Mouse (Mus musculus): ENCODE measurements around the gene Lamb2. TPM values are rescaled to one million over a fixed set of nuclear protein-coding genes. Genes with fewer than 3 reads are reported as not detected.
A peak's percentile ranks its signal among the peaks of the same experiment; 100 is the strongest.

Lamb2 gene
- polyA plus RNA-seq, 1 experiment from 2014 or later, result 37.9 TPM

DNA sequence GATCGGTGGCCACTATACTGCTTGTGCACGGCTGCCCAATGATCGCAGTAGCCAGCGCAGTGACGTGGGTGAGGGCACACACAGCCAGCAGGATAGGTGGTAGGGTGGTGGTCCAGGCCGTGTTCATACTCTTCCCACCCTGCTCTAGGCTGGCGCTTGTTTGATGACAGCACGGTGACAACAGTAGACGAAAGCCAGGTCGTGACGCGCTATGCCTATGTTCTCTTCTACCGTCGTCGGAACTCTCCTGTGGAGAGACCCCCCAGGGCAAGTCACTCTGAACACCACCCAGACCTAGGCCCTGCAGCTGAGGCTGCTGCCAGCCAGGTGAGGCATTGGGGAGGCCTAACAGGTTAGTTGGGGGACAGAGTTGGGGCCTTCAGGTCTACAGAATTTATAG is 20.4 kb downstream of the Lamb2 start:
- Histone ChIP-seq H3K4me3 (replicated peaks) (no peak overlapping the region), H3K27ac (no peak overlapping the region), H3K27me3 (no peaks in the 10 kb centered on the region), H3K36me3 (replicated peaks) (peaks cover 86% of the 10 kb centered on the region), H3K9me3 (no peaks in the 10 kb centered on the region), H3K4me2 (no peak overlapping the region), H3K4me1 (no peaks in the 10 kb centered on the region), H3K9ac (no peak overlapping the region)
- no peak for ATAC-seq (ENCODE audit: low FRiP score)
- 95% methylated on average over 15 of the region's 15 CpGs for WGBS

DNA sequence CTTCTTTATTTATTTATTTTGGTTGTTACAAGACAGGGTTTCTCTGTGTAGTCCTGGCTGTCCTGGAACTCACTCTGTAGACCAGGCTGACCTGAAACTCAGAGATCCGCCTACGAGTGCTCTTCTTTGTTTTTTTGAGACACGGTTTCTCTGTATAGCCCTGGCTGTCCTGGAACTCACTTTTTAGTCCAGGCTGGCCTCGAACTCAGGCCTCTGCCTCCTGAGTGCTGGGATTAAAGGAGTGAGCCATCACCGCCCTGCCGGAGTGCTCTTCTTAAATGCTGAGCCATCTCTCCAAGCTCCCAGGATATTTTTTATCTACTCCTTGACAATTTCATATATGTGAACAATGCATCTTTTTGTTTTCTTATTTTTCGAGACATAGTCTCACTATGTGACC is 27.4 kb downstream of the Lamb2 start:
- Histone ChIP-seq H3K4me3 (replicated peaks) (0 out of 2 replicates have a peak overlapping the region, but pooled peaks have one; percentile 71), H3K27ac (0 out of 2 replicates have a peak overlapping the region, but pooled peaks have one; percentile 71), H3K4me1 (peaks cover 17% of the 10 kb centered on the region), H3K4me2 (peak overlapping the region; percentile 87), H3K9me3 (no peaks in the 10 kb centered on the region), H3K9ac (no peak overlapping the region), H3K27me3 (no peaks in the 10 kb centered on the region), H3K36me3 (replicated peaks) (peaks cover 41% of the 10 kb centered on the region)
- WGBS, result 89% methylated on average over 7 of the region's 7 CpGs
- no peak for ATAC-seq (ENCODE audit: low FRiP score)

DNA sequence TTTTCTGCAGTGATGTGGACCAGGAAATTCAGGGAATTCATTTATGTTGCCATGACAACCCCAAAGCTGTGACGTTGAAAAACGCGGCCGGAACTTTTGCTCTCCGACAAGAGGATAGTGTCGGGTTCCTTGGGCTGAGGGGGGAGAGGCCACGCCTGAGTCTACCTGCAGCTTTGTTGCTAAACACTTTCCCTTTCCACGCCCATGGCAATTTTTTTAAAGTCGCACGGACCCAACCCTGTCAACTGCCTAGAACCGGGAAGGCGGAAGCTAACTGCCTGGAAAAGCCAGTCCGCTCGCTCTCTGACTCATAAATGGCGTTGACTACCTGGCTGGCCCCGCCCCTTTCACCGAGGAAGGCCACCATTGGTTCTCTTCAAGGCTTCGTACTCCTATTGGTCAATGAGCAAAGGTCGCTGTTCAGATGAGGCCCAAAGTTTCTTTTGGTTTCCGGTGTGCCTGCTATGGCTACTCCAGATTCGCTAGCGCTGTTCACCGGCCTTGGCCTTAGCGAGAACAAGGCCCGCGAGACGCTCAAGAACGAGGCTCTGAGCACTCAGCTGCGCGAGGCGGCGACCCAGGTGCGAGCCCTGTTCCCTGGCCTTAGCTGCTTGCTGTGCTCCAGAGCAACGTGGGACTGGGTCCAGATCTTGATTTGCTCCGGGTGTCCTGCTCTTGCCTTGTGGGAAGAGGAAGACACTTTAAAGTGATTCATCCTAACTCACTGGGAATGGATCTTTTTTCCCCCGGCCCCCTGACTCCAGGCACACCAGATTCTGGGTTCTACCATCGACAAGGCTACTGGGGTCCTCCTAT is 28.3 kb downstream of the Lamb2 start, which contains the start of gene Qars:
TSS of gene Qars (plus strand) at position 88 of the 816 bp plus-strand sequence.
- WGBS, result under 1% methylated on average over 37 of the region's 37 CpGs
- H3K4me3 ChIP-seq (replicated peaks), result peak within 1 kb of the TSS; percentile 71
- no peaks in the 10 kb centered on the region for H3K9me3 ChIP-seq
- peak within 1 kb of the TSS; percentile 72 for H3K9ac ChIP-seq
- peak; percentile 97 for ATAC-seq (ENCODE audit: low FRiP score)
- peak within 1 kb of the TSS; percentile 75 for H3K27ac ChIP-seq
- peaks cover 17% of the 10 kb centered on the region for H3K4me1 ChIP-seq
- H3K4me2 ChIP-seq, result peak within 1 kb of the TSS; percentile 87
- H3K27me3 ChIP-seq, result no peaks in the 10 kb centered on the region
- H3K36me3 ChIP-seq (replicated peaks), result peaks cover 43% of the 10 kb centered on the region

DNA sequence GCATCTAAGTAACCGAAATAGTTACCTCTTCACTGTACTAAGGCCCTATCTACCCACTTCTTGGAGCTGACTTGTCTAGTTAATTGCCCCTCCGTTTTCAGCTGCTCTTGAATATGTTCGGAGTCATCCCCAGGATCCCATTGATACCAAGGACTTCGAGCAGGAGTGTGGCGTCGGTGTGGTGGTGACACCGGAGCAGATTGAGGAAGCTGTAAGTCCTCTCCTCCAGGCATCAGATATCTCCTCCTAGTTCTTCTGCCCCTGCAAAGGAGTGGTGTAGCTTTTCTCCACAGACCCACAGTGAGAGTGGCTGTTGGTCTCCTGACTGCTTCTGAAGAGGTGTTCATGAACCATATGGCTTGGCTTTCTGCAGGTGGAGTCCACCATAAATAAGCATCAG is 29.2 kb downstream of the Lamb2 start:
- Histone ChIP-seq H3K9ac (no peak overlapping the region), H3K4me3 (replicated peaks) (peak overlapping the region; percentile 71), H3K27me3 (no peaks in the 10 kb centered on the region), H3K4me1 (peaks cover 17% of the 10 kb centered on the region), H3K36me3 (replicated peaks) (peaks cover 43% of the 10 kb centered on the region), H3K9me3 (no peaks in the 10 kb centered on the region), H3K4me2 (peak overlapping the region; percentile 87), H3K27ac (no peak overlapping the region)
- 91% methylated on average over 7 of the region's 7 CpGs for WGBS
- ATAC-seq (ENCODE audit: low FRiP score), result no peak

DNA sequence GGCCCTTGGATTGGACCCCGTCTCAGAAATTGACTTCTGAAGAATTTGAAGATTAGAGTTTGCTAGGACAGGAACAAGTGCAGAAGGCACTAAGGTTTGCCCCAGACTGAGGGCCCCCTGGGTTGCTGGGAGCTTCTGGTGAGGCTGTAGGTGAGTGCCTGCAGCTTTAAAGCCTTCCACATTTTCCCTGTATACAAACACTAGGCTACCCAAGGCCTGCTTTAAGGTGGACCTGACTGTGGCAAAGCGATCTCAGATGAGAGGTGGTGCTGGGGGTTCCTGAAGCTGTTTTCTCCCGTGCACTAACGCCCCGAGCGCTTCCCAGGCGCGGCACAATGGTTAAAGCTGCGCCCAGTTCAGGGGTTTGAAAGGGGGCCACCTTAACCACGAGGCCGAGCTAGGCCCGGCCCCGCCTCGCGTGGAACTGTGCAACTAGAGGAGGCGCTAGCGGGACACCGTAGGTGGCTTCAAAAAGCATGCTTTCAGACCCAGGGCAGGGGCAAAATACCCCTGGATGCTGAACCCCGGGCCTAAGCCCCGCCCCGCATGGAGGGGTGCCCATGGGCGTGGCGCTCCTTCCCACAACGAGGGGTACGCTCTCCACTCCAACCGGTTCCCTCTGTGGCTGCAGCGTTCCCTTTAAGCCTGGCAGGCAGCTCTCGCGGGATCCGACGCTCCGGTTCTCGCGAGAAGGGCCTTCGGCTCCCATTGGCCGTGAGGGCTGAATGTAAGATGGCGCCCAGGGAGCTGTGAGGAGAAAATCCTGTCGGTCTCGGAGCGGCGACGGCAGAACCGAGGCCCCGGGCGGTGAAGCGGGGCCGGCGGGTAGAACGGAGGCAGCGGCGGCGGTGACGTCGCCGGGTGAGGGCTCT is 37.1 kb downstream of the Lamb2 start, which contains the start of gene Qrich1:
TSS of gene Qrich1 (plus strand) at position 427 of the 872 bp plus-strand sequence.
- H3K36me3 ChIP-seq (replicated peaks), result peaks cover 47% of the 10 kb centered on the region
- no peaks in the 10 kb centered on the region for H3K9me3 ChIP-seq
- peaks cover 29% of the 10 kb centered on the region for H3K4me1 ChIP-seq
- peak within 1 kb of the TSS; percentile 76 for H3K4me2 ChIP-seq
- H3K27me3 ChIP-seq, result no peaks in the 10 kb centered on the region
- peak; percentile 96 for ATAC-seq (ENCODE audit: low FRiP score)
- under 1% methylated on average over 55 of the region's 55 CpGs for WGBS
- peak within 1 kb of the TSS; percentile 96 for H3K9ac ChIP-seq
- peak within 1 kb of the TSS; percentile 100 for H3K27ac ChIP-seq
- peak within 1 kb of the TSS; percentile 81 for H3K4me3 ChIP-seq (replicated peaks)

DNA sequence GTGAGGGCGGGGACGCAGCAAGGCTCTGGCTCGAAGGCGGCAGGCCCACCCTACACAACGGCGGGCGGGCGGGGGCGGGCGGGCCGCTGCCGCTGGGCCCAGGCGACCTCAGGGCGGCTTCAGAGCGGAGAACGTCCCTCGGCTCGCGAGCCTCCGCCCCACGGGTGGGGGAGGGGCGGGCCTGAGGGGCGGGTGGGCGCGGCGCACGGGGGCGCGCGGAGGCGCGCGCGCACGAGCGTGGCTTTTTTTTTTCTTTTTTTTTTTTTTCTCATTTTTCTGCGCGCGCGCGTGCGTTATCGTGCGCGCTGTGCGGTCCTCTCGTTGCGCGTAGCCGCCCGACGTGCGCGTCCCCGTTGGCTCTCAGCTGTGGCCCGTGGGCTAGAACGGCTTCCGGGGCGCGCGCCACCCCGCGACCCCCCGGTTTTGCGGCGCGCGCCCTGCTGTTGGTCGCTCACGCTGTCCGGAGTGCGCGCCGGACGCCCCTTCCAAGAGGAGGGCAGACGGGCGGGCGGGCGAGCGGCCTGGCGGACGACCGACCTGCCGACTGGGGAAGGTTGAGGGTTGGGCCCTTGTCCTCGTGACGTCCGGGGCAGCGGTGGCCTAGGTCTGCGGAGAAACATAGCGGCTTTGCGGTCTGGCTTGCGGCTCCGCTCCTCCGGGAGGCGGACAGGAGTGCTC is 37.9 kb downstream of the Lamb2 start:
- H3K4me1 ChIP-seq, result peaks cover 35% of the 10 kb centered on the region
- peak overlapping the region; percentile 96 for H3K9ac ChIP-seq
- H3K9me3 ChIP-seq, result no peaks in the 10 kb centered on the region
- H3K27ac ChIP-seq, result peak overlapping the region; percentile 100
- H3K27me3 ChIP-seq, result no peaks in the 10 kb centered on the region
- under 1% methylated on average over 65 of the region's 95 CpGs for WGBS
- H3K4me2 ChIP-seq, result peak overlapping the region; percentile 76
- peak overlapping the region; percentile 81 for H3K4me3 ChIP-seq (replicated peaks)
- ATAC-seq (ENCODE audit: low FRiP score), result peak; percentile 84
- peaks cover 39% of the 10 kb centered on the region for H3K36me3 ChIP-seq (replicated peaks)

DNA sequence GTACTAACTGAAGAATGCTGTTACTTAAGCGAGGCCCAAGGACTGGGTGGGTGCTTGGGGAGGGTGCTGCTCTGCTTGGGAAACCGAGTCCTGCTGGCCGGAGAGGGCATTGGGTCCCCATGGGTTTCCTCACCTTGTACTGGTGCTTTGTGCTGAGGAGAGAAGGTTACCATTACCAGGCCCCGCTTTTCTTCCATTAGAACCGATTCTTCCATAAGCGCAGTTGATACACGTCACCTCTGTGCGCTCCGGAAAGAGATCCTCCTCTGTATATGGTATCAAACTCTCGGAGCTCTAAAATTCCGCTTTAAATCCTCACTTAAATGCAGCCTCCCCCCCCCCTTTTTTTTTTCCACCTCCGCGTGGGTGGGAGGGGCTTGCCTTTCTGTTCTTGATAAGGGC is 38.4 kb downstream of the Lamb2 start:
- Histone ChIP-seq H3K27ac (peak overlapping the region; percentile 100), H3K27me3 (no peaks in the 10 kb centered on the region), H3K9me3 (no peaks in the 10 kb centered on the region), H3K4me2 (peak overlapping the region; percentile 66), H3K4me1 (peaks cover 35% of the 10 kb centered on the region), H3K36me3 (replicated peaks) (peaks cover 34% of the 10 kb centered on the region), H3K4me3 (replicated peaks) (peak overlapping the region; percentile 81), H3K9ac (peak overlapping the region; percentile 96)
- under 1% methylated on average over 13 of the region's 13 CpGs for WGBS
- ATAC-seq (ENCODE audit: low FRiP score), result 0 out of 2 replicates have a peak, but pooled peaks have one; percentile 15

DNA sequence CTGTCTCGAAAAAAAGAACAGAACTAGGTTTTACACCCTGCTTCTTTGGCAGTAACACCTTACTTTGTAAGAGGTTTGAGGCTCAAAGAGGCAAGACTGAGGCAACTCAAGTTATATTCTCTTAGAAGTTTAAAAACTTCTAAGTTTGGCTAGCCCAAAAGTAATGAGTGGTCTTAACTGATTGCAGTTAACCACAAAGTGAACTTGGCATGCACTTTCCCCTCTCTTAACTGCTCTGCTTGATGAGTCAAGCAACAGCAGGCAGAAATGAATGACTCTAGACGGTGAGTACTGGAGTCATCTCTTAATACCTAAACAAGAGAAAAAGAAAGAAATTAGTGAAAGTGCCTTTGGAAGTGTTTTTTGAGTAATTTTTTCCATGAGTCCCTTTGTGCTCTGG is 42.1 kb downstream of the Lamb2 start:
- 59% methylated on average over 2 of the region's 2 CpGs for WGBS
- H3K27ac ChIP-seq, result peak overlapping the region; percentile 6; the same call in 1 of the 2 replicates
- no peak overlapping the region for H3K9ac ChIP-seq
- H3K36me3 ChIP-seq (replicated peaks), result peaks cover 8% of the 10 kb centered on the region
- no peak overlapping the region for H3K4me2 ChIP-seq
- ATAC-seq (ENCODE audit: low FRiP score), result no peak
- H3K9me3 ChIP-seq, result no peaks in the 10 kb centered on the region
- no peak overlapping the region for H3K4me3 ChIP-seq (replicated peaks)
- H3K4me1 ChIP-seq, result peaks cover 27% of the 10 kb centered on the region
- H3K27me3 ChIP-seq, result no peaks in the 10 kb centered on the region

DNA sequence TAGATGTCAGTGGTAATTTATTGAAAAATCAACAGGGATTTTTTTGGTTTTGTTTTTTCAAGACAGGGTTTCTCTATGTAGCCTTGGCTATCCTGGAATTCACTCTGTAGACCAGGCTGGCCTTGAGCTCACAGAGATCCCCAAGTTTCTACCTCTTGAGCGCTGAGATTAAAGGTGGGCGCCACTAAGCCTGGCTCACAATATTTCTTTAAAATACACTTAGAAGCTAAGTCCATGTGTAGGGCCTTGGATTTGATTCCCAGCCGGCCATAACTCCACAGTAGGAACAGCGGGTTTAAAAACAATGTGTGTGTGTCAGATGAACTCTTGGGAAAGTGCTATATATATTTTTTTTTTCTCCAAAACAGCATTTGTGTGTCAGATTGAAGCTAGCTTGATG is 43.8 kb downstream of the Lamb2 start:
- Histone ChIP-seq H3K36me3 (replicated peaks) (peaks cover 8% of the 10 kb centered on the region), H3K9ac (no peak overlapping the region)
- WGBS, result 95% methylated on average over 4 of the region's 4 CpGs

DNA sequence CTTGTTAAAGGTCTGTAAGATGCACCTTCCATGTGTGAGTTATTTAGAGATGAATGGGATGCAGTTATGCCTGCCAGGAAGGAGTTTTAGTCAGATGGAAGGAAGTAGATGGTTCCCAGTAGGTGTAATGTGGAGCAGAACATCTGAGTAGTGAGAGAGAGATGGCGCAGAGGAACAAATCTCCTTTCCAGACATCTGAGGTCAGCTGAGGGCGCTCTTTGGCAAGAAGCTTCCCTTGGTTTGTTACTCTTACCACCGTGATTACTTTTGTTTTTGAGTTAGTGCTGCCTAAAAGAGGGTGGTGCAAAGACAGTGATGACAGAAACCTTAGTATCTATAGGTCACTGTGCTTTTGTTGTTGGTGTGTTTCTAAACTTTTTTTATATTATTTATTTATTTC is 45.9 kb downstream of the Lamb2 start:
- H3K4me2 ChIP-seq, result no peak overlapping the region
- H3K9me3 ChIP-seq, result no peaks in the 10 kb centered on the region
- no peaks in the 10 kb centered on the region for H3K27me3 ChIP-seq
- no peak overlapping the region for H3K27ac ChIP-seq
- 92% methylated on average over 3 of the region's 3 CpGs for WGBS
- peaks cover 10% of the 10 kb centered on the region for H3K4me1 ChIP-seq
- no peak for ATAC-seq (ENCODE audit: low FRiP score)
- H3K9ac ChIP-seq, result no peak overlapping the region
- H3K4me3 ChIP-seq (replicated peaks), result no peak overlapping the region
- H3K36me3 ChIP-seq (replicated peaks), result peaks cover 24% of the 10 kb centered on the region

More for the DNA sequence above, 43.8 kb downstream of the Lamb2 start:
- no peaks in the 10 kb centered on the region for H3K9me3 ChIP-seq
- H3K27me3 ChIP-seq, result no peaks in the 10 kb centered on the region
- no peak overlapping the region for H3K4me3 ChIP-seq (replicated peaks)
- H3K4me1 ChIP-seq, result peaks cover 27% of the 10 kb centered on the region
- H3K27ac ChIP-seq, result no peak overlapping the region
- ATAC-seq (ENCODE audit: low FRiP score), result no peak
- no peak overlapping the region for H3K4me2 ChIP-seq

DNA sequence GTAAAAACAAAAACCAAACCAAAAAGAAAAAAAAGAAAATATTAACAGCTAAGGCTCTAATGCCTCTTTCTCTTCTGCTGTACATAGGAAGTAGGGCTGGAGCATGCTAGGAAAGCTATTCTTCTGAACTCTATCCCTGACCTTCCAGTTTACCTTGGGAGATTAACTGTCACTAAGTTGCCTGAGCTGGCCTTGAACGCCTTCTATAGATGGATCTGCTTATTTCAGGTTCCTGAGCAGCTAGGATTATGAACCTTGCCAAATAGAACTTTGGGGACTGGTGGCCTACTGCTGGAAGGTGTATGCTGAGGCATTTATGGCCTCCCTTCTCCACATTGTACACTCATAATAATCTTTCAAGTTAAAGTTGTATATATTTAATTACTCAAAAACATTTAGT is 51.4 kb downstream of the Lamb2 start:
- peaks cover 69% of the 10 kb centered on the region for H3K36me3 ChIP-seq (replicated peaks)

DNA sequence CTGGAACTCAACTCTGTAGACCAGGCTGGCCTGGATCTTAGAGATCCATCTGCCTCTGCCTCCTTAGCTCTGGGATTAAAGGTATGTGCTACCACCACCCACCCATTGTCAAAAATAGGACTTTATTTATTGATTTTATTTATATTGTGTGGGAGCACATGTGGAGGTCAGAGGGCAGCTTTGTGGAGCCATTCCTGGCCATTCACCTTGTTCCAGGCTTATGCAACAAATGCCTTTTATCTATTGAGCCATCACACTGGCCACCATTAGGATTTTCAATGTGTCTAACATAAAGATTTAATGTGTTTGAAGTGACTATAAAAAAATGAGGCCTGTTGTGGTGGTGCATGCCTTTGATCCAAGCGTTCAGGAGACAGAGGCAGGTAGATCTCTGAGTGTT is 52.0 kb downstream of the Lamb2 start:
- H3K27ac ChIP-seq, result no peak overlapping the region
- no peak overlapping the region for H3K9ac ChIP-seq
- no peak overlapping the region for H3K4me3 ChIP-seq (replicated peaks)
- no peaks in the 10 kb centered on the region for H3K4me1 ChIP-seq
- H3K9me3 ChIP-seq, result no peaks in the 10 kb centered on the region
- no peak overlapping the region for H3K4me2 ChIP-seq
- ATAC-seq (ENCODE audit: low FRiP score), result no peak
- peaks cover 74% of the 10 kb centered on the region for H3K36me3 ChIP-seq (replicated peaks)
- no peaks in the 10 kb centered on the region for H3K27me3 ChIP-seq
- WGBS, result 92% methylated on average over 1 of the region's 1 CpGs

More for the DNA sequence above, 51.4 kb downstream of the Lamb2 start:
- H3K4me1 ChIP-seq, result no peaks in the 10 kb centered on the region
- H3K4me3 ChIP-seq (replicated peaks), result no peak overlapping the region
- no peak overlapping the region for H3K9ac ChIP-seq
- ATAC-seq (ENCODE audit: low FRiP score), result no peak
- H3K4me2 ChIP-seq, result no peak overlapping the region
- no peaks in the 10 kb centered on the region for H3K27me3 ChIP-seq
- no peaks in the 10 kb centered on the region for H3K9me3 ChIP-seq
- no peak overlapping the region for H3K27ac ChIP-seq
- 91% methylated on average over 1 of the region's 1 CpGs for WGBS
